Mouse (Mus musculus): ENCODE results near the gene Kif5a. TPM values are rescaled to one million over a fixed set of nuclear protein-coding genes. Genes with fewer than 3 reads are reported as not detected.

Gene Kif5a
- polyA plus RNA-seq, 1 experiment from 2014 or later = 1.2 TPM

DNA sequence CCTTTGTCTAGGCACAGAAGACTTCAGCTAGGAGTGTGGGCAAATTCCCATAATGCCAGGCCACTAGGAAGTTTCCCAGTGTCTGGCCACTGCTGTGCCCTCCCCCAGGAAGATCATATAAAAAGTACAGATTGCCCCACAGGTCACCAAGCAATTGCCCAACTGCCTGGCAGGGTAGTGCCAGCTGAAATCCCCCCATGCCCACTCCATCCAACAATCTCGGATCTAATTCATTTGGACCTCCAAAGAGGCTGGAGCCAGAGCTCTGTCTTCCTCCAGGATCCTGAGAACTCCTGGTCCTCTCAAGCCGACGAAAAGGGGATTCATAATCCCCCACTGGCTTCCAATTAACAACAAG lies 24.8 kb upstream of the Kif5a start:
- peak overlapping the region; percentile 74 to 99 for H3K27ac ChIP-seq (replicated peaks in 1 of 2; ENCODE audit: control insufficient read depth in 1 of 2, insufficient read depth in 1 of 2, low read depth in 2 of 2, low read length in 2 of 2)
- H3K4me2 ChIP-seq (ENCODE audit: low read length) = peak overlapping the region; percentile 98
- 0% methylated on average over 3 of the region's 3 CpGs for WGBS
- H3K4me1 ChIP-seq (ENCODE audit: control insufficient read depth in 2 of 2, insufficient read depth in 2 of 2, low read length in 2 of 2) = peaks cover 16 to 42% of the 10 kb centered on the region in 2 experiments
- H3K9me3 ChIP-seq (ENCODE audit: control insufficient read depth, low read length) = no peaks in the 10 kb centered on the region
- H3K9ac ChIP-seq (ENCODE audit: low read length) = peak overlapping the region; percentile 80
- ATAC-seq (ENCODE audit: insufficient number of reproducible peaks, insufficient read depth, low FRiP score, low read depth) = no peak
- H3K4me3 ChIP-seq (ENCODE audit: control insufficient read depth in 1 of 2, insufficient read depth in 1 of 2, low read depth in 1 of 2, low read length in 2 of 2) = peak overlapping the region; percentile 69 to 83
- H3K36me3 ChIP-seq (ENCODE audit: control insufficient read depth, insufficient read depth, low read length) = peaks cover 46% of the 10 kb centered on the region
- H3K27me3 ChIP-seq (ENCODE audit: control insufficient read depth, insufficient read depth, low read length) = no peaks in the 10 kb centered on the region

DNA sequence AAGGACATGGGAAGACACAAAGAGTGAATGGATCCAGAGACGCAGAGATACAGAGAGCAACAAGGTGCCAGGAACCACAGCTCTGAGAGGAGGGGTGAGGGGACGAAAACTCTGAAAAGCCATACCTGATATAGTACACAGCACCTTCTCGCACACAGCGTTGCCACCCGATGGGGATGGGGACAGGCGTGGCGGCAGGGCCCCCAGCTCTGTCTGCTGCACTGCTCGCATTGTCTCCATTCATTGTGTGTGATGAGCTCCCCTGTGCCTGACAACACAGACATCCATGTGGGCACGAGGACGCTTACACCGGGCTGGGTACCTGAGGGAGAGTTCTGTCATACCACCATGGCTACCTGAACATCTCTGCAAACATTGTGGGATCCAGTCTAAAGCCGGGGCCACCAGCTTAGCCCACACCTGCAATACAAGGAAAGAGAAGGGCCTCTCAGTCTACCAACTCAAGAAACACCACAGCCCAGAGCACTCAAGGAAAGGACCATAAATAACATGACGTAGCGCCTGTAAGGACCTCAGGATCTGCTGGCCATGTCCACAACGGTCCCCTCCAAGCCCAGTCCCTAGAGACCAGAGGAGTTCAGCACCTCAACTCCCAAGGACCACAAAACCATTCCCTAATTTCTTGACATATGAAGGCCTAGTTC lies 24.3 kb upstream of the Kif5a start:
- peak overlapping the region; percentile 74 to 99 for H3K27ac ChIP-seq (replicated peaks in 1 of 2; ENCODE audit: control insufficient read depth in 1 of 2, insufficient read depth in 1 of 2, low read depth in 2 of 2, low read length in 2 of 2)
- no peaks in the 10 kb centered on the region for H3K9me3 ChIP-seq (ENCODE audit: control insufficient read depth, low read length)
- 72% methylated on average over 15 of the region's 15 CpGs for WGBS
- H3K4me1 ChIP-seq (ENCODE audit: control insufficient read depth in 2 of 2, insufficient read depth in 2 of 2, low read length in 2 of 2) = peaks cover 15 to 37% of the 10 kb centered on the region in 2 experiments; a peak in 3 of 4 replicates
- H3K36me3 ChIP-seq (ENCODE audit: control insufficient read depth, insufficient read depth, low read length) = peaks cover 51% of the 10 kb centered on the region
- peak overlapping the region; percentile 98 for H3K4me2 ChIP-seq (ENCODE audit: low read length)
- no peak for ATAC-seq (ENCODE audit: insufficient number of reproducible peaks, insufficient read depth, low FRiP score, low read depth)
- peak overlapping the region; percentile 69 to 83 for H3K4me3 ChIP-seq (ENCODE audit: control insufficient read depth in 1 of 2, insufficient read depth in 1 of 2, low read depth in 1 of 2, low read length in 2 of 2)
- peak overlapping the region; percentile 80 for H3K9ac ChIP-seq (ENCODE audit: low read length)
- H3K27me3 ChIP-seq (ENCODE audit: control insufficient read depth, insufficient read depth, low read length) = no peaks in the 10 kb centered on the region

DNA sequence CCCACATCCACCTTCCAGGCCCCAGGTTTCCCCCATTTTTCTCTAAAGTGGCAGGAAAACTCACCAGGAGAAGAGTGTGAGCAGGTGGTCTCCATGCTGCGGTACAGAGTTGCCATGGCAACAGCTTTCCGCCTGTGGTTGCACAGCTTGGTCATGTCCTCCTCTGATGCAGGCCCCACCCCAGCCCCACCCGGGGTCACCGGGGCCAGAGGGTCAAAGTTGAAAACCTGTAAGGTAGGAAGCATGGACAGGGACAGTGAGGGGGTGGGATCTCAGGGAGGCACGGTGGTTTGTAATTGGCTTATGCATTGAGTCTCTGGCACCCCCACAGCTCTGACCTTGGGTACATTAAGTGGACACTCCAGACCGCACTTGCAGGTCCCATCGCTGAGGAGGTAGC lies 23.6 kb upstream of the Kif5a start:
- peak overlapping the region in 1 of 2 experiments; percentile 83; a peak in 1 of 4 replicates for H3K4me3 ChIP-seq (ENCODE audit: control insufficient read depth in 1 of 2, insufficient read depth in 1 of 2, low read depth in 1 of 2, low read length in 2 of 2)
- peak overlapping the region; percentile 98 for H3K4me2 ChIP-seq (ENCODE audit: low read length)
- H3K9ac ChIP-seq (ENCODE audit: low read length) = peak overlapping the region; percentile 80; the same call in 1 of the 2 replicates
- H3K27me3 ChIP-seq (ENCODE audit: control insufficient read depth, insufficient read depth, low read length) = no peaks in the 10 kb centered on the region
- no peak for ATAC-seq (ENCODE audit: insufficient number of reproducible peaks, insufficient read depth, low FRiP score, low read depth)
- no peak overlapping the region for H3K27ac ChIP-seq (replicated peaks in 1 of 2; ENCODE audit: control insufficient read depth in 1 of 2, insufficient read depth in 1 of 2, low read depth in 2 of 2, low read length in 2 of 2)
- H3K9me3 ChIP-seq (ENCODE audit: control insufficient read depth, low read length) = no peaks in the 10 kb centered on the region
- WGBS = 70% methylated on average over 7 of the region's 7 CpGs
- peaks cover 58% of the 10 kb centered on the region for H3K36me3 ChIP-seq (ENCODE audit: control insufficient read depth, insufficient read depth, low read length)
- peaks cover 15 to 30% of the 10 kb centered on the region in 2 experiments; a peak in 3 of 4 replicates for H3K4me1 ChIP-seq (ENCODE audit: control insufficient read depth in 2 of 2, insufficient read depth in 2 of 2, low read length in 2 of 2)

DNA sequence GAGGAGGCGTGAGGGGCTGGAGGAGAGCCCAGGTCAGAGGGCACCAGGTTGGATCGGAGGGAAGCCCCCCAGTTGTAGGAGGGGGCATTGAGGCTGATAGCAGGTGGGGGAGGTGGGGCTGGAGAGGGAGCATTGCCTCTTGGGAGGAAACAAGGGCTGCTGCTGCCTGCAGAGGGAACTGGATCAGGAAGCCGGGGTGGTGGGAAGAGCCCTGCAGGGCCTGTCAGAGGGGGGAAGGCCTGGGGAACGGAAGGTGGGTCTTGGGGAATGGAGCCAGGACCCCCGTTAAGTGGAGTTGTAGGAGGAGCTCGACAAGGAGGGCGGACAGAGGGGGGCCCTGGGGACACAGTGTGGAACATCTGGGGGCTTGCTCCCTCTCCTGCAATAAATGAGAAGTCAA lies 23.0 kb upstream of the Kif5a start:
- Histone ChIP-seq H3K27me3 (ENCODE audit: control insufficient read depth, insufficient read depth, low read length) (no peaks in the 10 kb centered on the region), H3K27ac (replicated peaks in 1 of 2; ENCODE audit: control insufficient read depth in 1 of 2, insufficient read depth in 1 of 2, low read depth in 2 of 2, low read length in 2 of 2) (no peak overlapping the region), H3K4me1 (ENCODE audit: control insufficient read depth in 2 of 2, insufficient read depth in 2 of 2, low read length in 2 of 2) (peaks cover 15 to 26% of the 10 kb centered on the region in 2 experiments; a peak in 3 of 4 replicates), H3K9ac (ENCODE audit: low read length) (0 out of 2 replicates have a peak overlapping the region, but pooled peaks have one; percentile 11), H3K9me3 (ENCODE audit: control insufficient read depth, low read length) (no peaks in the 10 kb centered on the region), H3K4me3 (ENCODE audit: control insufficient read depth in 1 of 2, insufficient read depth in 1 of 2, low read depth in 1 of 2, low read length in 2 of 2) (no peak overlapping the region), H3K36me3 (ENCODE audit: control insufficient read depth, insufficient read depth, low read length) (peaks cover 63% of the 10 kb centered on the region), H3K4me2 (ENCODE audit: low read length) (no peak overlapping the region)
- 71% methylated on average over 7 of the region's 7 CpGs for WGBS
- ATAC-seq (ENCODE audit: insufficient number of reproducible peaks, insufficient read depth, low FRiP score, low read depth) = no peak

DNA sequence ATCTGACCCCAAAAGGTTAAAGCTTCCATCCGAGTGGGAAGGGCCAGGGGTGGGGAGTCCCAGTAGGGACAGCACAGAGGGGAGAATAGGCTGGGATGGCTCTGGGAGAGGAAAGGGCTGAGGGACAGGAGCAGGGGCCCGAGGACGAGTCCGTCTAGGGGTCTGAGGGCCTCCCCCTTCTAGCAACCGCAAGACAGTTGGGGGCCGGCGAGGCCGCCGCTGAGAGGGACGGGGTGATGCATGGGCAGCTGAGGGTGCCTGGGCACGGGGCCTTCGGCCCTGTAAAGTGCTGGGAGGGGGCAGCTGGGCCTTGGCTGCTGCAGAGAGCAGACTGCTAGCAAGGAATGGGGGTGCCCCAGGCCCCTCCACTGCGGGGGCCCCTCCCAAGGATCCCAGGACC lies 22.5 kb upstream of the Kif5a start:
- no peak overlapping the region for H3K27ac ChIP-seq (replicated peaks in 1 of 2; ENCODE audit: control insufficient read depth in 1 of 2, insufficient read depth in 1 of 2, low read depth in 2 of 2, low read length in 2 of 2)
- H3K27me3 ChIP-seq (ENCODE audit: control insufficient read depth, insufficient read depth, low read length) = no peaks in the 10 kb centered on the region
- no peak for ATAC-seq (ENCODE audit: insufficient number of reproducible peaks, insufficient read depth, low FRiP score, low read depth)
- no peaks in the 10 kb centered on the region for H3K9me3 ChIP-seq (ENCODE audit: control insufficient read depth, low read length)
- no peak overlapping the region for H3K4me3 ChIP-seq (ENCODE audit: control insufficient read depth in 1 of 2, insufficient read depth in 1 of 2, low read depth in 1 of 2, low read length in 2 of 2)
- 84% methylated on average over 13 of the region's 13 CpGs for WGBS
- H3K4me1 ChIP-seq (ENCODE audit: control insufficient read depth in 2 of 2, insufficient read depth in 2 of 2, low read length in 2 of 2) = peaks cover 15 to 26% of the 10 kb centered on the region in 2 experiments; a peak in 3 of 4 replicates
- H3K9ac ChIP-seq (ENCODE audit: low read length) = no peak overlapping the region
- no peak overlapping the region for H3K4me2 ChIP-seq (ENCODE audit: low read length)
- H3K36me3 ChIP-seq (ENCODE audit: control insufficient read depth, insufficient read depth, low read length) = peaks cover 69% of the 10 kb centered on the region

DNA sequence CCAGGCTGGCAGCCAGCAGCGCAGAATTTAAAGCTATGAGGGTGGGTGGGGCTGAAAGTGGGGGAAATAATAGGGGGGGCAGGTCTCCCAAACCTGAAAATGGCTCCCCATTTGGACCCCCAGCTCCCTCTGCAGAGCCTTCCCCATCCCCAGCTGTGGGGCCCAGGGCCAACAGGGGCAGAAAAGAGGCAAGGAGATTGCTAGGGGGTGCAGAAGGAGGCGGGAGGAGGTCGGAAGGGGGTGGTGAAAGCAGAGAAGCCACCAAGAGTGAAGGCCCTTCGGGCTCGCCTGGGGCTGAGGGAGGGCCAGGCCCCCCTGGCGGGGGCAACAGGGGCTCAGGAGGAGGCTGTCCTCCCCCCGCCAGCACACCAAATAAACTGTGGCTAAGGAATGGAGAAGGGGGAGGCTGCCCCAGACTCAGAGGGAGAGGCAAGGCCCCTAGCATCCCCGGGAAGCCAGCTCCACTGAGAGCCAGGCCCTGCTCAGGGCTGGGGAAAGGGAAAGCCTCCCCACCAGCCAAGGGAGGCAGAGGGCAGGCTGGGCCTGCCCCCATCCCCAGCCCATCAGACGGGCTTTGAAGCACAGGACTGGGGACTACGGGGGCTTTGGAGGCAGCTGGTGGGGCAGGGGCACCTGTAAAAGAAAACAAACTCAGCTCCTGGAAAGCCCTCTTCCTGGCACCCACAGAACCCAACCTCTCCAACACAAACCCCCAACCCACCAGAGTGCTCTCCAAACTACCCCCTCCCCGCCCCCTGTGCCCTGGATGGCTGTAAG lies 21.8 kb upstream of the Kif5a start:
- WGBS = 82% methylated on average over 11 of the region's 11 CpGs
- H3K9me3 ChIP-seq (ENCODE audit: control insufficient read depth, low read length) = no peaks in the 10 kb centered on the region
- no peak overlapping the region for H3K4me3 ChIP-seq (ENCODE audit: control insufficient read depth in 1 of 2, insufficient read depth in 1 of 2, low read depth in 1 of 2, low read length in 2 of 2)
- ATAC-seq (ENCODE audit: insufficient number of reproducible peaks, insufficient read depth, low FRiP score, low read depth) = no peak
- H3K9ac ChIP-seq (ENCODE audit: low read length) = no peak overlapping the region
- H3K4me2 ChIP-seq (ENCODE audit: low read length) = no peak overlapping the region
- H3K27me3 ChIP-seq (ENCODE audit: control insufficient read depth, insufficient read depth, low read length) = no peaks in the 10 kb centered on the region
- peaks cover 76% of the 10 kb centered on the region for H3K36me3 ChIP-seq (ENCODE audit: control insufficient read depth, insufficient read depth, low read length)
- H3K4me1 ChIP-seq (ENCODE audit: control insufficient read depth in 2 of 2, insufficient read depth in 2 of 2, low read length in 2 of 2) = peaks cover 15 to 25% of the 10 kb centered on the region in 2 experiments; a peak in 3 of 4 replicates
- H3K27ac ChIP-seq (replicated peaks in 1 of 2; ENCODE audit: control insufficient read depth in 1 of 2, insufficient read depth in 1 of 2, low read depth in 2 of 2, low read length in 2 of 2) = no peak overlapping the region

DNA sequence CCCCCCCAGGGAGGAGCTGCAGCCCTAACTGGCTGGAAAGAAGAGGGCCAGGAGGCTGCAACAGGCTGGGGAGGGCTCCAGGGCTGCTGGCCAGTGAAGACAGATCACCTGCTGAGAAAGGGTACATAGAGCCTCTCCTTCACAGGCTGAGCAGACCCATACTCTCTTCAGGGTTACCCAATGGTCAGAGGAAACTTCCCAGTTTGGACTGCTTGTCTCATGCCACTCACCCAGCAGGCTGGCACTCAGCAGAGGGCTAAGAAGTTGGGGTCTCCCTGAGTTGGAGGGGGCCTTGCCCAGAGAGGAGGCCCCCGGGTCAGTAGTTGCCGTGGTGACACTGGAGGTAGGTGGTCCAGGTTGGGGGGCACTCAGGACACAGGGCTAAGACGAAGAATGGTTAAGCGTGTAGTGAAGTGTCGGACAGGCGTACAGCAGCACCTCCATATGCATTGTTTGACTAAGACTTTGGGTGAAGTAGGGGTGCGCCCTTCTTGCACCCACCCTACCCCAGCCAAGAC lies 21.0 kb upstream of the Kif5a start:
- Histone ChIP-seq H3K4me2 (ENCODE audit: low read length) (no peak overlapping the region), H3K9me3 (ENCODE audit: control insufficient read depth, low read length) (no peaks in the 10 kb centered on the region), H3K36me3 (ENCODE audit: control insufficient read depth, insufficient read depth, low read length) (peaks cover 83% of the 10 kb centered on the region), H3K27me3 (ENCODE audit: control insufficient read depth, insufficient read depth, low read length) (no peaks in the 10 kb centered on the region), H3K27ac (replicated peaks in 1 of 2; ENCODE audit: control insufficient read depth in 1 of 2, insufficient read depth in 1 of 2, low read depth in 2 of 2, low read length in 2 of 2) (no peak overlapping the region), H3K4me1 (ENCODE audit: control insufficient read depth in 2 of 2, insufficient read depth in 2 of 2, low read length in 2 of 2) (peaks cover 9 to 21% of the 10 kb centered on the region in 2 experiments; a peak in 3 of 4 replicates), H3K9ac (ENCODE audit: low read length) (no peak overlapping the region), H3K4me3 (ENCODE audit: control insufficient read depth in 1 of 2, insufficient read depth in 1 of 2, low read depth in 1 of 2, low read length in 2 of 2) (no peak overlapping the region)
- no peak for ATAC-seq (ENCODE audit: insufficient number of reproducible peaks, insufficient read depth, low FRiP score, low read depth)
- WGBS = 90% methylated on average over 7 of the region's 7 CpGs

Data from heart, embryonic 14.5 days (tissue).